Mouse (Mus musculus) embryonic facial prominence, embryonic 15.5 days (tissue): Measurements from ENCODE around the gene Rassf6. TPM values are rescaled to one million over a fixed set of nuclear protein-coding genes. Genes with fewer than 3 reads are reported as not detected.
"Not testable (repeated sequence)": the region's sequence is repeated elsewhere in the genome, so short reads cannot be mapped to it uniquely, and the experiment has no call there.

Experiments
- ATAC-seq: fragments of 200-750 bp; cut with Nextera tagmentation; 2 replicates; pipeline ENCODE4 v1.8.0; 2017; ENCODE audit warnings: low read depth, moderate TSS enrichment; ENCODE audit not compliant: insufficient number of reproducible peaks, low FRiP score, low TSS enrichment
- H3K27ac ChIP-seq: fragments of 300-500 bp; sonication (generic); replicated peaks from 2 replicates; pipeline ENCODE4 v1.5.1; 2015; ENCODE audit warnings: mild to moderate bottlenecking, inconsistent platforms
- H3K27me3 ChIP-seq: fragments of 300-500 bp; sonication (generic); 2 replicates; pipeline ENCODE4 v1.6.1; 2015; ENCODE audit warnings: inconsistent platforms
- H3K36me3 ChIP-seq: fragments of 300-500 bp; sonication (generic); 2 replicates; pipeline ENCODE4 v1.6.1; 2015; ENCODE audit warnings: mild to moderate bottlenecking, inconsistent platforms
- H3K4me1 ChIP-seq: fragments of 300-500 bp; sonication (generic); 2 replicates; pipeline ENCODE4 v1.6.1; 2015; ENCODE audit warnings: inconsistent platforms
- H3K4me2 ChIP-seq: fragments of 300-500 bp; sonication (generic); replicated peaks from 2 replicates; pipeline ENCODE4 v1.6.1; 2015; ENCODE audit warnings: mild to moderate bottlenecking, inconsistent platforms
- H3K4me3 ChIP-seq: fragments of 300-500 bp; sonication (generic); replicated peaks from 2 replicates; pipeline ENCODE4 v1.5.1; 2015; ENCODE audit warnings: mild to moderate bottlenecking, inconsistent platforms
- H3K9ac ChIP-seq: fragments of 300-500 bp; sonication (generic); 2 replicates; pipeline ENCODE4 v1.6.1; 2015; ENCODE audit warnings: inconsistent platforms
- H3K9me3 ChIP-seq: fragments of 300-500 bp; sonication (generic); replicated peaks from 2 replicates; pipeline ENCODE4 v1.6.1; 2016; ENCODE audit warnings: inconsistent platforms
- WGBS: fragments of 180-500 bp; shearing (Covaris S2); methylation state at CpG from one replicate; pipeline ENCODE4 v1.1.7; 2015; 5-methylcytosine and 5-hydroxymethylcytosine counted together
- polyA plus RNA-seq: library from polyadenylated mRNA; unstranded; fragments of >200 nt; fragmentation: Nextera tagmentation; extraction: Ambion mirVana; gene quantifications from 2 replicates; pipeline ENCODE4 v1.2.1, GENCODE M21; 2015

Rassf6 gene
- polyA plus RNA-seq, 1 experiment from 2014 or later = 4.3 TPM

DNA sequence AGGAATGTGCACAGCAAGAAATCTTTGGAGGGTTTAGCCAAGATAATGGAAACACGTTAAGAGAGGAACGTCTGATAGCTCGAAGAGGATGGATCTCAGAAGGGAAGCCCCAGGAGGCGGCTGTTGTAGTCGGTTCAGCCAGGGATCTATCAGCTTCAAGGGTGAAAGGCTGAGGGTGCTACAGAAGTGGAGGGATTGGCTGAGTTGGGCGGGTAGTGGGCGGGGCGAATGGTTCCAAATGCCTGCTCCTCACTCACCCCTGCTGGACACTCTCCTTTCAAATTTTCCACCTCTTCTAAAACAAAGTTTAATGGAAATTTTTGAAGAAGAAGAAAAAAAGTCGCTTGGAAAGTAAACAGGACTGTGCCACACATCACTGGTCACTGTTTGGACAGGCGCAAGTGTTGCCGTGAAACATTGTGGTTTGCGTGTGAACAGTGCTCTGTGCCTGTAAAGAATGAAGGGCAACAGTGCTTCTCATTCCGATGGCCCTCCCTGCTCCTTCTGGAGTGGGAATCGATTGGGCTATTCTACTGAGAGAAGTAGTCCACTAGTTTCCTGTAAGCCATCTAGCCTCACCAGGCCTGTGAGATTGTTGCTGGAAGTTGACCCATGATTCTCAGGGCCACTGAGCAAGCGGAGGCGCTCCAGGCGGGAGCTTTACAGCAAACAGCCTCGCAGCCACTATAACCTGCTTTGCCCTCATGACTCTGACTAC is 15.6 kb downstream of the Rassf6 start:
- H3K27ac ChIP-seq = no peak overlapping the region
- H3K9ac ChIP-seq = no peak overlapping the region
- WGBS = 80% methylated on average over 18 of the region's 18 CpGs
- H3K36me3 ChIP-seq = no peaks in the 10 kb centered on the region
- no peak overlapping the region for H3K4me3 ChIP-seq
- H3K4me1 ChIP-seq = no peaks in the 10 kb centered on the region
- ATAC-seq = no peak
- H3K4me2 ChIP-seq = no peak overlapping the region
- H3K27me3 ChIP-seq = no peaks in the 10 kb centered on the region
- no peaks in the 10 kb centered on the region for H3K9me3 ChIP-seq

GRCm38 (mm10) chr5:90623209-90623608 is 17.2 kb downstream of the Rassf6 start:
- WGBS = 67% methylated on average over 2 of the region's 2 CpGs
- H3K36me3 ChIP-seq = no peaks in the 10 kb centered on the region

DNA sequence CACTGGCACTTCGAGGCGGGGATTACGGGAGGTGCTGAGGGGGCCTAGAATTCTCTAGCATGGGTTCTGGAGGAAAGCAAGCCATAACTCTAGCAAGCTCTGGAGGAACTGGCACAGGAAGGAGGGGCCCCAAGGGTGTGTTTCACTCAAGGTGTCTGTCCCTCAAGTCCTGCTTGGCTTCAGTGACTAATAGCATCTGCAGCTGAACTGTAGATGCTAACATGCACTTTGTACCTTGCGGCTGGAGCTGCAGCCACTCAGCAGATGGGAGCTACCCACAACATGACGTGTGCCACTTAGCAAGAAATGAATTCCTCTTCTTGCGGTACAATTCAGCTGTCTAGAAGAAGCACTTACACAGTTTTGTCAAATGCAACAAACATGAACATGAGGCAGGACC is 18.7 kb downstream of the Rassf6 start:
- no peak overlapping the region for H3K27ac ChIP-seq
- no peak overlapping the region for H3K4me3 ChIP-seq
- no peak overlapping the region for H3K9ac ChIP-seq
- no peak overlapping the region for H3K4me2 ChIP-seq
- no peaks in the 10 kb centered on the region for H3K9me3 ChIP-seq
- H3K27me3 ChIP-seq = no peaks in the 10 kb centered on the region
- no peaks in the 10 kb centered on the region for H3K4me1 ChIP-seq
- no peaks in the 10 kb centered on the region for H3K36me3 ChIP-seq
- WGBS = 94% methylated on average over 6 of the region's 6 CpGs
- no peak for ATAC-seq

More at GRCm38 (mm10) chr5:90623209-90623608, 17.2 kb downstream of the Rassf6 start:
- H3K9me3 ChIP-seq = no peaks in the 10 kb centered on the region
- H3K4me1 ChIP-seq = no peaks in the 10 kb centered on the region
- no peak overlapping the region for H3K27ac ChIP-seq
- H3K9ac ChIP-seq = no peak overlapping the region
- H3K4me2 ChIP-seq = no peak overlapping the region
- ATAC-seq = no peak
- H3K27me3 ChIP-seq = no peaks in the 10 kb centered on the region
- no peak overlapping the region for H3K4me3 ChIP-seq

DNA sequence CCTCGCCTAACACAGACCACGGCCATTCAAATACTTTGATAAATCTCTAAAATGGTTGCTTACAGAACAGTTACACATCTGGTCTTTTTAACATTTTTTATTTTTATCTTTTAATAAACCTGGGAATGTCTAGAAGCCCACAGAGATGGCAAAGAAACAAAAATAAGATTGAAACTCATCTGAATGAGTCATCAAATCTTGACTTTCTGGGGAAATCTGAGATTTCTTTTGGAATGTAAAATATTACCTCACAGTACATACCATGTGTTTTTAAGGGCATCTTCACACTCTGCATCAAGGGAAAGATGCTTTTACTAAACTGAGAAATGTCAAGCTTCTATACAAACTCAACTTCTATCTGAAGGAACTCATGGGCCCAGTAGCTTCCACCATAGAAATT is 19.1 kb downstream of the Rassf6 start:
- no peaks in the 10 kb centered on the region for H3K27me3 ChIP-seq
- no peak overlapping the region for H3K9ac ChIP-seq
- no peak overlapping the region for H3K4me3 ChIP-seq
- H3K27ac ChIP-seq = no peak overlapping the region
- no peak for ATAC-seq
- no peaks in the 10 kb centered on the region for H3K9me3 ChIP-seq
- 89% methylated on average over 2 of the region's 2 CpGs for WGBS
- no peak overlapping the region for H3K4me2 ChIP-seq
- no peaks in the 10 kb centered on the region for H3K36me3 ChIP-seq
- no peaks in the 10 kb centered on the region for H3K4me1 ChIP-seq

- Histone ChIP-seq H3K27me3 (no peaks in the 10 kb centered on the region), H3K9me3 (no peaks in the 10 kb centered on the region), H3K4me2 (no peak overlapping the region), H3K4me3 (no peak overlapping the region), H3K9ac (no peak overlapping the region), H3K4me1 (no peaks in the 10 kb centered on the region), H3K27ac (no peak overlapping the region), H3K36me3 (no peaks in the 10 kb centered on the region)
- no peak for ATAC-seq
- 75% methylated on average over 3 of the region's 3 CpGs for WGBS
These were observed 22.6 kb downstream of the Rassf6 start for GRCm38 (mm10) chr5:90617859-90618258.

DNA sequence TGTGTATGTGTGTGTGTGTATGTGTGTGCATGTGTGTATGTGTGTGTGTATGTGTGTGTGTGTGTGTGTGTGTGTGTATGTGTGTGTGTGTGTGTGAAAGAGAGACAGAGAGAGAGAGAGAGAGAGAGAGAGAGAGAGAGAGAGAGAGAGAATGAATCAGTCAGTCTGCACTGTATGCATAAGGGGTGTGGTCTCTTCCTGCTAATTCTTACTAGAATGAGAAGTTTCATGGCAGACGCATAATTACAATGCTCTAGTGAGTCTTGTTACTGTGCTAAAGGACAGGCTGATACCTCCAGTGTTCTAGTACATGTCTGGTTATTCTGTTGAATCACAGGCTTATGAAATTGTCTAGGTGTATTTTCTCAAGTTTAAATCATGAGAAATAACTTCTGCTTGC is 27.7 kb downstream of the Rassf6 start:
- not testable (repeated sequence) for H3K27me3 ChIP-seq, H3K4me1 ChIP-seq, H3K4me3 ChIP-seq, H3K9ac ChIP-seq, H3K27ac ChIP-seq, H3K4me2 ChIP-seq, ATAC-seq, H3K36me3 ChIP-seq, H3K9me3 ChIP-seq
- 42% methylated on average over 1 of the region's 1 CpGs for WGBS

DNA sequence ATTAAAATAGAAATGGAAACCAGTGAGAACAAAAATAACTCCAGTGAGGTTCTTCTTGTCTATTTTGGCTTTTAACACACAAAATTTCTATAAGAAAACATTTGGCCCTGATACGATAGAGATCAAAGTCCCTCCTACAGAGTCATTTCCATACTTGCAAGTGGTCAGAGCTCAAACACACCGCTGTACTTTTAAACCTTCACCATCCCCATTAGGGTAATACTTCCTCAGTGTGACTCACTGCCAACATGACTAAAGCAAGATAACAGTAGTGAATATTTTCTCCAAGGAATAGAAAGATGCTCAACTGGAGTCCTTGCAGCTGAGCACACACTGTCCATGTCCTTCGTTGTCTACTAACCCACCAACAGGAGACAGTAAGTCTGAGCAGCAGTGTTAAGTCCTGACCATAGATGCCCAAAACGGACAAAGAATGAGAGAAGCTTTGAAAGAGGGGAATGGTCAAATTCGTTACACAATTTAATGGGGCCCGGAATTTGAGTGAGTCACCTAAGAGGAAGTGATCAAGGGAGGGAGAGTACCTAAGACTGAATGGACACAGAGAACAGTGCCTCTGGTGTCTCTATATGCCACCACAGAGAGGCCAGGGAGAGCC is 28.4 kb downstream of the Rassf6 start:
- H3K4me2 ChIP-seq = no peak overlapping the region
- H3K9ac ChIP-seq = no peak overlapping the region
- H3K27me3 ChIP-seq = no peaks in the 10 kb centered on the region
- peaks cover 4% of the 10 kb centered on the region; the same call in 1 of the 2 replicates for H3K4me1 ChIP-seq
- no peak overlapping the region for H3K27ac ChIP-seq
- H3K36me3 ChIP-seq = no peaks in the 10 kb centered on the region
- ATAC-seq = no peak
- no peaks in the 10 kb centered on the region for H3K9me3 ChIP-seq
- H3K4me3 ChIP-seq = no peak overlapping the region
- WGBS = 76% methylated on average over 6 of the region's 6 CpGs

DNA sequence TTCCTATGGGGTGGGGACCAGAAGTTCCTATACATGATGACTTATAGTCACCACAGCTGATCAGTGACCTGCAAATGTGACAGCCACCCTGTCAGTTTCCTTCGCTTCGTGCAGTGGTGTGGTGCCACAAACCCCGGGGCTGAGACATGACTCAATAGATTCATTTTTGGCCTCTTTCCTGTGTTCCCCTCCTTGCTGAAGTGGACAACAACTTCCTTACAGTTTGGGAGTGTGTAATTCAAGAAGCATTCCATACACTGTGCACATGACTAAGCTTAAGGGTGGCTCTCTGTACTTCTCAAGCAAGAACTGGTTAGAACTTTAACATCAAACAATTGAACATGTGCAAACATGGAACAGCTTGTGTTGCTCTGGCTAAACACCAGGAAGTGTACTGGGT is 29.1 kb downstream of the Rassf6 start:
- Histone ChIP-seq H3K27me3 (no peaks in the 10 kb centered on the region), H3K4me3 (no peak overlapping the region), H3K27ac (no peak overlapping the region), H3K4me2 (no peak overlapping the region), H3K4me1 (peaks cover 4% of the 10 kb centered on the region; the same call in 1 of the 2 replicates), H3K36me3 (no peaks in the 10 kb centered on the region), H3K9ac (no peak overlapping the region), H3K9me3 (no peaks in the 10 kb centered on the region)
- ATAC-seq = no peak; the same call in 1 of the 2 replicates
- 73% methylated on average over 3 of the region's 3 CpGs for WGBS

- ATAC-seq = no peak
- Histone ChIP-seq H3K4me3 (no peak overlapping the region), H3K27ac (peak overlapping the region; percentile 31; the same call in 1 of the 2 replicates), H3K9ac (no peak overlapping the region), H3K4me2 (no peak overlapping the region), H3K36me3 (no peaks in the 10 kb centered on the region), H3K9me3 (no peaks in the 10 kb centered on the region), H3K27me3 (no peaks in the 10 kb centered on the region), H3K4me1 (peaks cover 4% of the 10 kb centered on the region; the same call in 1 of the 2 replicates)
- 43% methylated on average over 11 of the region's 11 CpGs for WGBS
These were observed 31.6 kb downstream of the Rassf6 start for GRCm38 (mm10) chr5:90608906-90609305.

GRCm38 (mm10) chr5:90603407-90603923 is 37.0 kb downstream of the Rassf6 start:
- no peaks in the 10 kb centered on the region for H3K36me3 ChIP-seq
- H3K4me1 ChIP-seq = no peaks in the 10 kb centered on the region
- no peak for ATAC-seq
- H3K27me3 ChIP-seq = no peaks in the 10 kb centered on the region
- WGBS = 43% methylated on average over 13 of the region's 13 CpGs
- H3K4me3 ChIP-seq = no peak overlapping the region
- no peak overlapping the region for H3K4me2 ChIP-seq
- no peaks in the 10 kb centered on the region for H3K9me3 ChIP-seq
- no peak overlapping the region for H3K9ac ChIP-seq
- no peak overlapping the region for H3K27ac ChIP-seq

DNA sequence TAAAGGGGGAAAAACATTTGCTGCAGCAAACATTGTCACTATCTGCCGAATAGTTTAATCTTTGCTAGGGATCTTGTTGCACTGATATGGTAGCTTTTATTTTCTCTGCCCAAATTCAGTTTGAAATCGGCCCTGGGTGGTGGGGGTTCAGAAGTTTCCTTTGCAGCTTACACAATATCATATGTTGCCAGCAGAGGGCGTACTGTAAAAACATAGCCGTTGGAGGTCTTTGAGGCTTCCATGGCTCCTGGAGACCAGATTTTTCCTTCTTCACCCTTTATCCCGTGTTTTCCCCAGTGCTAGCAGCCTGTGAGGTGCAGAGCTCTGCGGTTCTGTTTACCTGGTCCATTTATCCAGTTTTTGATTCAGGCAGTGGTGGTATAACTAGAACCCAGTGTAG is 39.0 kb downstream of the Rassf6 start:
- no peak overlapping the region for H3K4me3 ChIP-seq
- no peak overlapping the region for H3K27ac ChIP-seq
- no peaks in the 10 kb centered on the region for H3K9me3 ChIP-seq
- H3K4me2 ChIP-seq = no peak overlapping the region
- no peaks in the 10 kb centered on the region for H3K36me3 ChIP-seq
- WGBS = 15% methylated on average over 6 of the region's 6 CpGs
- no peak overlapping the region for H3K9ac ChIP-seq
- no peaks in the 10 kb centered on the region for H3K4me1 ChIP-seq
- ATAC-seq = no peak
- H3K27me3 ChIP-seq = no peaks in the 10 kb centered on the region
